Mouse (Mus musculus) brain, embryonic 14.5 days (tissue): ENCODE data around the gene Uck2.

ENCODE experiments used
- CTCF ChIP-seq: fragments of 200-500 bp; IDR thresholded peaks from 2 replicates; pipeline ENCODE4 v1.5.1; 2012; ENCODE audit warnings: inconsistent platforms, mild to moderate bottlenecking, moderate library complexity, borderline replicate concordance; ENCODE audit not compliant: insufficient read depth, insufficient read length; ENCODE audit errors: extremely low read depth
- POLR2A ChIP-seq: fragments of 200-500 bp; IDR thresholded peaks from 2 replicates; pipeline ENCODE4 v1.6.1; 2012; ENCODE audit warnings: mild to moderate bottlenecking, inconsistent platforms, borderline replicate concordance; ENCODE audit not compliant: poor library complexity, insufficient read depth, insufficient read length, severe bottlenecking; ENCODE audit errors: extremely low read depth

GRCm38 (mm10) chr1:167234344-167234743 is 50.8 kb downstream of the Uck2 start:
- no peak for TF ChIP-seq CTCF
- TF ChIP-seq POLR2A: no peak
